Mouse (Mus musculus) forebrain, embryonic 16.5 days (tissue): ENCODE results near the gene Gm28048. TPM values are rescaled to one million over a fixed set of nuclear protein-coding genes. Genes with fewer than 3 reads are reported as not detected.

Experiments
- ATAC-seq: fragments of 200-750 bp; cut with Nextera tagmentation; 2 replicates; pipeline ENCODE4 v1.8.0; 2017; ENCODE audit warnings: mild to moderate bottlenecking, moderate library complexity
- H3K27ac ChIP-seq: fragments of 300-500 bp; sonication (generic); 2 replicates; pipeline ENCODE4 v1.5.1; 2014; ENCODE audit warnings: low read length, control low read depth
- H3K27me3 ChIP-seq: fragments of 300-500 bp; sonication (generic); replicated peaks from 2 replicates; pipeline ENCODE4 v1.6.1; 2014; ENCODE audit warnings: low read length; ENCODE audit not compliant: control insufficient read depth, insufficient read depth
- H3K36me3 ChIP-seq: fragments of 300-500 bp; sonication (generic); 2 replicates; pipeline ENCODE4 v1.6.1; 2014; ENCODE audit not compliant: control insufficient read depth, insufficient read depth
- H3K4me1 ChIP-seq: fragments of 300-500 bp; sonication (generic); replicated peaks from 2 replicates; pipeline ENCODE4 v1.6.1; 2014; ENCODE audit warnings: low read length; ENCODE audit not compliant: control insufficient read depth, insufficient read depth
- H3K4me2 ChIP-seq: fragments of 300-500 bp; sonication (generic); 2 replicates; pipeline ENCODE4 v1.6.1; 2014; ENCODE audit warnings: mild to moderate bottlenecking, low read length, control low read depth
- H3K4me3 ChIP-seq: fragments of 300-500 bp; sonication (generic); replicated peaks from 2 replicates; pipeline ENCODE4 v1.5.1; 2014; ENCODE audit warnings: mild to moderate bottlenecking, low read length, control low read depth
- H3K9ac ChIP-seq: fragments of 300-500 bp; sonication (generic); replicated peaks from 2 replicates; pipeline ENCODE4 v1.6.1; 2014; ENCODE audit warnings: low read depth, low read length, control low read depth
- H3K9me3 ChIP-seq: fragments of 300-500 bp; sonication (generic); 2 replicates; pipeline ENCODE4 v1.6.1; 2016; ENCODE audit warnings: low read length; ENCODE audit not compliant: control insufficient read depth
- WGBS: fragments of 180-500 bp; shearing (Covaris S2); extraction: QIAGEN DNeasy Blood & Tissue Kit; methylation state at CpG from one replicate; pipeline ENCODE4 v1.1.7; 2014; 5-methylcytosine and 5-hydroxymethylcytosine counted together
- polyA plus RNA-seq: library from polyadenylated mRNA; unstranded; fragments of >200 nt; fragmentation: Nextera tagmentation; extraction: Ambion mirVana; gene quantifications from 2 replicates; pipeline ENCODE4 v1.2.1, GENCODE M21; 2015

Gene Gm28048
- polyA plus RNA-seq, 1 experiment from 2014 or later = 3.0 TPM

DNA sequence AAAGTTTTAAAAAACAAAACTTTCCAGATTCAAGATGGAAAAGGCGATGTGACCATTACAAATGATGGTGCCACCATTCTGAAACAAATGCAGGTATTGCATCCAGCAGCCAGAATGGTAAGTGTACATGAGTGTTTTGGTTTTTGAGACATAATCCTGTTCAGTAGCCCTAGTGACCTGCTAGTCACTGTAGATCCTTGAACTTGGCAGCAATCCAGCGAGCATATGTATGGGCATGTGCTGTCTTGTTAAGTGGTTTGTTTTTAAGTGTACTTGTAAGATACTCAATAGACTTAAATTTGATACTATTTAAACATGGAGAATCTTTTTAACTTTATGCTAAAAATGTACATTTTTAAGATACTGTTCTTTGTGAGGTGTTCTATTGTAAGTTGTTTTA, 12.4 kb upstream of the Gm28048 start:
- Histone ChIP-seq H3K4me1 (peaks cover 14% of the 10 kb centered on the region), H3K36me3 (peaks cover 31% of the 10 kb centered on the region), H3K4me2 (no peak overlapping the region), H3K27ac (no peak overlapping the region), H3K4me3 (no peak overlapping the region), H3K9me3 (no peaks in the 10 kb centered on the region), H3K9ac (no peak overlapping the region), H3K27me3 (no peaks in the 10 kb centered on the region)
- ATAC-seq = no peak
- 84% methylated on average over 2 of the region's 2 CpGs for WGBS

DNA sequence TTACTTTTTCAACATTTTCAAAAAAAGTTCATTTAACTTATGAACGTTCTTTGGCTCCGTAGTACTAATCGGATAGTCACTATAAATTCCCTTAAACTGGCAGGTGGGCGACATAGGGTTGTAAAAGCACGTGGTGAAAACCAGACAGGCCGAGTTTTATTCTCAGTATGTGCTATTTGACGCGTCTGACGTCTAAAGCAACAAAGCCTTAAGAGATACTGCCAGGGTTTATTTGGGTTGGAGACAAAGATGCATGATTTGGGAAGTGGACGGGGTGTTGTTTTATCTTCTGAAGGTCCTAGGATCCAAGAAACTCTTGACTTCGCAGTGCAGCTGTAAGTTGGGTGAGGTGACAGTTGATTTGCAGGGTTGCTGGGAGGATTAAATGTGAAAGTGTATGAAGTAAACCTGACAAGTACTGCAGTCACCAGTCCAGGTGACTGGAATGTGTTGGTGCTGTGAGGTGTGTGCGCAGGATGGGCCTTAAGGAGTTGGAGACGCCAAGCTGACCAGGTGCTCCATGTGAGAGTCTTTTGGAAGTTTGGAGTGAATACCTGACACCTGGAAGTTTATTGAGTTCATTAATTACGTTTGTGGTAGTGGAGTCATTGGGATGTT, 9.4 kb upstream of the Gm28048 start:
- Histone ChIP-seq H3K27me3 (no peaks in the 10 kb centered on the region), H3K27ac (no peak overlapping the region), H3K9me3 (no peaks in the 10 kb centered on the region), H3K4me1 (peaks cover 14% of the 10 kb centered on the region), H3K4me3 (peak overlapping the region; percentile 74), H3K36me3 (peaks cover 14% of the 10 kb centered on the region), H3K9ac (peak overlapping the region; percentile 50), H3K4me2 (peak overlapping the region; percentile 80)
- no peak for ATAC-seq
- WGBS = 9% methylated on average over 14 of the region's 14 CpGs

DNA sequence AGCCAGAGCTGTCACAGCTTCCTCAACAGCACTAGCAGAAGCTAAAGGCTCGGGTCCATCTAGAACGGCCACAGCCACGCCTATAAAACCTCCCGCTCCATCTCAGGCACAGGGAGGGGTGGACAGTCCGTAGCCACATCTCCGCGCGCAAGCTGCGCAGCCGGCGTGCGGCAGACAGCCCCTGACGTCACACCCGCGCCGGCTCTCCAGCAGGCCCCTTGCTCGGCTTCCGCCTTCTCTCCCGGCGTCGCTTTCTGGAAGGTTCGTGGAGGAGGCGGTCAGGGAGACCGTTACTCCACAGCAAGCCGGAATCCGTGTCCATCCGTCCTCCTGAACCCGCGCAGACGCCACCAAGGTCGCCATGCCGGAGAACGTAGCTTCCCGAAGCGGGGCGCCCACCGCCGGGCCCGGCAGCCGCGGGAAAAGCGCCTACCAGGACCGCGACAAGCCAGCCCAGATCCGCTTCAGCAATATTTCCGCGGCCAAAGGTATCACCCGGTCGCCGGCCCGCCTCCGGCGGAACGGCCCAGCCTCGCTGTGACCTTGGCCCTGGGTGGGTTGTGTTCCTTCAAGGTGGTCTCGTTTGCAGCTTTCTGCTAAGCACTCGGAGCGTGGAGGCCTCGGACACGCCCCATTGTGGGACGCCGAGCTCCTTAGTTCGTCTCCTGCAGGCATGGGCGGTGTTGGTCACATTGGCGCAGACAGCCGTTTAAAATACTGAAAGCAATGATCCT, 8.7 kb upstream of the Gm28048 start, which contains the start of gene Cct4:
Gene Cct4, plus strand, starts transcription at position 127 of the 734 bp plus-strand sequence.
- peak within 1 kb of the TSS; percentile 90 for H3K27ac ChIP-seq
- peaks cover 9% of the 10 kb centered on the region; the same call in 1 of the 2 replicates for H3K36me3 ChIP-seq
- H3K27me3 ChIP-seq = no peaks in the 10 kb centered on the region
- H3K4me3 ChIP-seq = peak within 1 kb of the TSS; percentile 74
- peak; percentile 98 for ATAC-seq
- under 1% methylated on average over 66 of the region's 66 CpGs for WGBS
- no peaks in the 10 kb centered on the region for H3K9me3 ChIP-seq
- H3K4me2 ChIP-seq = peak within 1 kb of the TSS; percentile 80
- H3K9ac ChIP-seq = peak within 1 kb of the TSS; percentile 84
- peaks cover 14% of the 10 kb centered on the region for H3K4me1 ChIP-seq

DNA sequence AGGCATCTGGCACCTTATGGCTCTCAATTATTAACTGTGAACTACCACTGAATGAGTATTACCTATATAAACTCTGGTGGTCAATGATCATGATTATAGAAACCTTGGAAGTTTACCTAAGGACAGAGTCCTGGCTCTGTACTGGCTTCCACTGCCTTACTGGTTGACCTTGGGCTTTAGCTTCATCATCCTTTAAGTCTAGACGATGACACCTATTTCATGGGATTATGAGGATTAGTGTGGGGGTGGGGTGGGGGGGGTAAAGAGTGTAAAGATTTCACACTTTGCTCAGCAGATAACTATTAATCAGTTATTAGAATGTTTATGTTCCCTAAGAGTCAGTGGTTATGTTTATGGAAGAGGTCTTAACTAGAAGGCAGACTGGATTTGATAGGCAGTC, 7.9 kb upstream of the Gm28048 start:
- Histone ChIP-seq H3K9ac (peak overlapping the region; percentile 84), H3K4me3 (peak overlapping the region; percentile 74), H3K36me3 (peaks cover 6% of the 10 kb centered on the region; the same call in 1 of the 2 replicates), H3K4me1 (peaks cover 14% of the 10 kb centered on the region), H3K9me3 (no peaks in the 10 kb centered on the region), H3K27me3 (no peaks in the 10 kb centered on the region), H3K4me2 (peak overlapping the region; percentile 50), H3K27ac (peak overlapping the region; percentile 90)
- peak; percentile 3; the same call in 1 of the 2 replicates for ATAC-seq
- 52% methylated on average over 1 of the region's 1 CpGs for WGBS

DNA sequence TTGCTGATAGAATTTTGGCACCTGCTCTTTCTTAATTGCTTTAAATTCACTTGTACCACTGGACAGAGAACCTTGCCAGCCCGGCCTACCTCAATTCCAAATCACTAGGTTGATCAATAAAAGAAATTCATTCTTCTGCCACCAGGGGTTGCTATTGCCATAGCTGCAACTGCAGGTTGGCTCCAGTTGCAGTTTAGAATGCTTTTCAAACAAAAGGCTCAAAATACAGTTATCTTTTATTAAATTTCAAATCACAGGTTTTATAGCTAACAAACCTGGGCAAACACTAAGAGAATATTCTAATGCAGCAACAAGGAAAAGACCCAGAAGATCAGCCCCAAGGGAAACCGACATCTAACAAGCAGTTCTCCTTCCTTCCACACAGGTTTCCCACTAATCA, 5.5 kb upstream of the Gm28048 start:
- 53% methylated on average over 2 of the region's 2 CpGs for WGBS
- Histone ChIP-seq H3K4me1 (peaks cover 14% of the 10 kb centered on the region), H3K36me3 (no peaks in the 10 kb centered on the region), H3K9ac (no peak overlapping the region), H3K9me3 (no peaks in the 10 kb centered on the region), H3K27ac (no peak overlapping the region), H3K27me3 (no peaks in the 10 kb centered on the region), H3K4me2 (no peak overlapping the region), H3K4me3 (no peak overlapping the region)
- ATAC-seq = no peak

DNA sequence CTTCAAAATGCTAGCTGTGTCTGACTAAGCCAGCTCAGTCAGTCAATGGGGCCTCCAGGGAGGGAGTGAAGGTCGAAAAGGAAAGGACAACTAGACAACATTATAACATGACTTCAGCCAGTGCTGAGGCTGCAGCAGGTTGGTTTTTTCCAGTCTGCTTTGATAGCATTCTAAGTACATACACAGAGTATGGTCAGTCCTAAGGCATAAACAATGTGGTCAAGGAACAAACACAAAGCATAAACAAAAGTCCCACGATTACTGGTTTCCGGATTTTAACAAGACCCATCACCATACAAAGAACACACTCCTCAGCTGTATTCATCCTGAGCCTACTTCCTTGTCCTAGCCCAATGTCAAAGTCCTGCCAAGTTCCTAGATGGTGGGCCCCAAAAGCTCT, 3.6 kb upstream of the Gm28048 start:
- ATAC-seq = no peak
- WGBS = 82% methylated on average over 3 of the region's 3 CpGs
- no peak overlapping the region for H3K9ac ChIP-seq
- no peak overlapping the region for H3K4me3 ChIP-seq
- H3K36me3 ChIP-seq = no peaks in the 10 kb centered on the region
- H3K4me2 ChIP-seq = no peak overlapping the region
- H3K27me3 ChIP-seq = no peaks in the 10 kb centered on the region
- H3K9me3 ChIP-seq = no peaks in the 10 kb centered on the region
- no peak overlapping the region for H3K27ac ChIP-seq
- peaks cover 12% of the 10 kb centered on the region for H3K4me1 ChIP-seq

DNA sequence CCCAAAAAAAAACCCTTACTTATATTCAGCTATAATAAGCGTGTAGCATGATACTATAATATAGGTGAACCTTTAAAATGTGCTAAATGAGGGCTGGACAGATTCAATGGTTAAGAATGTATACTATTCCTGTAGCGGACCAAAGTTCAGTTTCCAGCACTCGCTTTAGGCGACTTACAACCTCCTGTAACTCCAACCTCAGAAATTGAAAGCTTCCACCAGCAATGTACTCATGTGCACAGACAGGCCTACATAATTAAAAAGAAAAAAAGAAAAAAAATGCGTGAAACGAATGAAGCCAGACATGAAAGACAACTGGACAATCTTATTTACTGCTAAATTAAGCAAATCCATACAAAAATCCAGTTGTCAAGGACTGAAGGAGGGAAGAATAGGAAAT, 956 bp upstream of the Gm28048 start:
- H3K4me1 ChIP-seq = peaks cover 9% of the 10 kb centered on the region
- no peaks in the 10 kb centered on the region for H3K27me3 ChIP-seq
- H3K4me2 ChIP-seq = no peak overlapping the region
- H3K36me3 ChIP-seq = no peaks in the 10 kb centered on the region
- no peak for ATAC-seq
- H3K9ac ChIP-seq = no peak overlapping the region
- H3K27ac ChIP-seq = no peak overlapping the region
- H3K9me3 ChIP-seq = no peaks in the 10 kb centered on the region
- no peak overlapping the region for H3K4me3 ChIP-seq
- WGBS = 65% methylated on average over 6 of the region's 6 CpGs

DNA sequence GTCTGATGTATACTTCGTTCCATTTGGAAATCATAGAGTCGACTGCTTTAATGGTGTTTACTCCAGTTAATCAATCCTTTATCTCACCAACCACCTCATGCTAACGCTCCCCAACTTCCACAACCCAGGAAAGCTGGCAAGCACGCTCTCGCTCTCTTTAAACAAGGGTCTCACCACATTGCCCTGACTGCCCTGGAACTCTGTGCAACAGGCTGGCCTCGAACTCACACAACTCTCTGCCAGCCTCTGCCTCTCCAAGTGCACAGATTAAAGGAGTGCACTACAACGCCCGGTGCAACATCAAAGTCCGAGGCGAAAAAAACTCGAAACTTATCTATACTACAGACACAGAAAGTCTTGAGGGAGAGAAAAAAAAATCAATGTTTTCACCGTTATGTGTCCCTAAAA, 343 bp downstream of the Gm28048 start:
- 3% methylated on average over 12 of the region's 12 CpGs for WGBS

DNA sequence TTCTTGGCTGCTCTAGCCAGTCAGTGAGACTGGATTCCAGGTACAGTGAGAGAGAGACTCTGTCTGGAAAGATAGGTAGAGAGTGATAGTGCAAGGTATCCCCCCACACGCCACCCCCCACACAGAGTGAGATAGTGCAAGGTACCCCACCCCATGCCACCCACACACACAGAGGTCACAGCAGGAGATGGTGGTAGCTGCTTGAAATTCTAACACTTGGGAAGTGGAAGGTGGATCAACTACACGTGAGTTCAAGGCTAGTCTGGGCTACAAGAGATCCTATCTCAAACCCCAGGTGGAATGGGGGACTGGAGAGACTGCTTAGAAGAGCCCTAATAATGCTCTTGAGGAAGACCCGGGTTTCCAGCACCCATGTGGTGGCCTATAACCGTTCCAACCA, 849 bp downstream of the Gm28048 start:
- H3K9ac ChIP-seq = peak overlapping the region; percentile 78
- no peaks in the 10 kb centered on the region for H3K27me3 ChIP-seq
- peak overlapping the region; percentile 74 for H3K4me3 ChIP-seq
- H3K9me3 ChIP-seq = no peaks in the 10 kb centered on the region
- H3K27ac ChIP-seq = no peak overlapping the region
- WGBS = 45% methylated on average over 4 of the region's 4 CpGs
- peak overlapping the region; percentile 60 for H3K4me2 ChIP-seq
- ATAC-seq = no peak
- H3K36me3 ChIP-seq = no peaks in the 10 kb centered on the region
- peaks cover 18% of the 10 kb centered on the region for H3K4me1 ChIP-seq

More for the DNA sequence above, 343 bp downstream of the Gm28048 start:
- peaks cover 14% of the 10 kb centered on the region for H3K4me1 ChIP-seq
- H3K4me2 ChIP-seq = peak overlapping the region; percentile 60
- H3K27me3 ChIP-seq = no peaks in the 10 kb centered on the region
- H3K36me3 ChIP-seq = no peaks in the 10 kb centered on the region
- H3K9ac ChIP-seq = peak overlapping the region; percentile 78
- H3K9me3 ChIP-seq = no peaks in the 10 kb centered on the region
- peak; percentile 22 for ATAC-seq
- H3K4me3 ChIP-seq = peak overlapping the region; percentile 74
- H3K27ac ChIP-seq = peak overlapping the region; percentile 98
